Mouse (Mus musculus) yolk sac, embryonic 10.5 days (tissue): ENCODE measurements around the gene Ttc7.

ENCODE experiments used
- DNase-seq: peaks from one replicate; pipeline ENCODE4 v3.0.0-alpha.2; 2017; ENCODE audit warnings: low spot score

Gene Ttc7

GRCm38 (mm10) chr17:87337683-87338082 is 55.0 kb downstream of the Ttc7 start:
- DNase-seq, result no peak

GRCm38 (mm10) chr17:87339122-87339521 is 56.4 kb downstream of the Ttc7 start:
- DNase-seq, result no peak

GRCm38 (mm10) chr17:87343060-87343703 is 60.5 kb downstream of the Ttc7 start:
- DNase-seq, result peak; percentile 73

- DNase-seq, result peak; percentile 17
Measured at GRCm38 (mm10) chr17:87344441-87345251, 62.0 kb downstream of the Ttc7 start.

- DNase-seq, result no peak
Measured at GRCm38 (mm10) chr17:87345252-87345593, 62.5 kb downstream of the Ttc7 start.

GRCm38 (mm10) chr17:87348353-87348752 is 65.7 kb downstream of the Ttc7 start:
- no peak for DNase-seq

GRCm38 (mm10) chr17:87349069-87349468 is 66.4 kb downstream of the Ttc7 start:
- DNase-seq, result peak; percentile 20

GRCm38 (mm10) chr17:87349575-87349974 is 66.9 kb downstream of the Ttc7 start:
- peak; percentile 28 for DNase-seq

- peak; percentile 74 for DNase-seq
Measured at GRCm38 (mm10) chr17:87350471-87351240, 68.0 kb downstream of the Ttc7 start.

- DNase-seq, result peak; percentile 56
Measured at GRCm38 (mm10) chr17:87351241-87352105, 68.8 kb downstream of the Ttc7 start.

- peak; percentile 26 for DNase-seq
Measured at GRCm38 (mm10) chr17:87352106-87352897, 69.6 kb downstream of the Ttc7 start.

- DNase-seq, result peak; percentile 82
Measured at GRCm38 (mm10) chr17:87352898-87353225, 70.2 kb downstream of the Ttc7 start.

GRCm38 (mm10) chr17:87353745-87354320 is 71.1 kb downstream of the Ttc7 start:
- no peak for DNase-seq

GRCm38 (mm10) chr17:87355456-87355855 is 72.8 kb downstream of the Ttc7 start:
- DNase-seq, result no peak

- no peak for DNase-seq
Measured at GRCm38 (mm10) chr17:87356261-87356660, 73.6 kb downstream of the Ttc7 start.

GRCm38 (mm10) chr17:87357506-87357905 is 74.8 kb downstream of the Ttc7 start:
- DNase-seq, result no peak

- DNase-seq, result no peak
Measured at GRCm38 (mm10) chr17:87361132-87361531, 78.4 kb downstream of the Ttc7 start.

GRCm38 (mm10) chr17:87364108-87364507 is 81.4 kb downstream of the Ttc7 start:
- no peak for DNase-seq

- DNase-seq, result peak; percentile 35
Measured at GRCm38 (mm10) chr17:87365268-87365667, 82.6 kb downstream of the Ttc7 start.

- peak; percentile 34 for DNase-seq
Measured at GRCm38 (mm10) chr17:87366520-87366919, 83.8 kb downstream of the Ttc7 start.

GRCm38 (mm10) chr17:87367228-87367627 is 84.5 kb downstream of the Ttc7 start:
- DNase-seq, result no peak
